Mouse (Mus musculus) heart, postnatal 25 days (tissue): Measurements from ENCODE around the gene Nceh1. TPM values are rescaled to one million over a fixed set of nuclear protein-coding genes. Genes with fewer than 3 reads are reported as not detected.
"Not testable (repeated sequence)": the region's sequence is repeated elsewhere in the genome, so short reads cannot be mapped to it uniquely, and the experiment has no call there.

Experiments used
- DNase-seq: peaks from one replicate; pipeline ENCODE4 v3.0.0; 2022; ENCODE audit warnings: low spot score
- intact Hi-C: fragments of 180-260 bp; cut with DNase I; formaldehyde crosslinking; loops from one replicate; pipeline ENCODE4 v1.15.1; 2025
- total RNA-seq, 2 experiments: library from RNA; stranded (reverse); gene quantifications; 2 replicates each; pipeline ENCODE4 v1.2.3; 2021

Nceh1 gene
- total RNA-seq, 2 experiments from 2014 or later, result 172 to 189 TPM

GRCm38 (mm10) chr3:27270160-27270962, 87.6 kb downstream of the Nceh1 start:
- DNase-seq, result peak; percentile 53
- intact Hi-C loops, result no loop called here

- intact Hi-C loops, result no loop called here
- DNase-seq, result no peak
These were observed 90.4 kb downstream of the Nceh1 start for GRCm38 (mm10) chr3:27272926-27273745.

- DNase-seq, intact Hi-C loops: not testable (repeated sequence)
These were observed 96.6 kb downstream of the Nceh1 start for GRCm38 (mm10) chr3:27279286-27279925.

- peak; percentile 47 for DNase-seq
- intact Hi-C loops, result no loop called here
These were observed 97.5 kb downstream of the Nceh1 start for GRCm38 (mm10) chr3:27280280-27280749.

GRCm38 (mm10) chr3:27283071-27283713, 100.4 kb downstream of the Nceh1 start:
- no peak for DNase-seq
- intact Hi-C loops, result no loop called here

- no peak for DNase-seq
- intact Hi-C loops, result no loop called here
These were observed 101.0 kb downstream of the Nceh1 start for GRCm38 (mm10) chr3:27283796-27284195.

GRCm38 (mm10) chr3:27284227-27284626, 101.5 kb downstream of the Nceh1 start:
- DNase-seq, result no peak
- intact Hi-C loops, result no loop called here

GRCm38 (mm10) chr3:27285072-27285471, 102.3 kb downstream of the Nceh1 start:
- intact Hi-C loops, result loop anchor here (5.0 kb wide), 1 partner anchor 37 kb away; no protein-coding TSS in a partner anchor
- DNase-seq, result no peak

- intact Hi-C loops, result loop anchor here (5.0 kb wide), 1 partner anchor 34 kb away; no protein-coding TSS in a partner anchor
- no peak for DNase-seq
These were observed 105.5 kb downstream of the Nceh1 start for GRCm38 (mm10) chr3:27288301-27288700.

GRCm38 (mm10) chr3:27288909-27289308, 106.1 kb downstream of the Nceh1 start:
- DNase-seq, result peak; percentile 16
- intact Hi-C loops, result loop anchor here (5.0 kb wide), 1 partner anchor 33 kb away; no protein-coding TSS in a partner anchor

- no peak for DNase-seq
- intact Hi-C loops, result no loop called here
These were observed 107.5 kb downstream of the Nceh1 start for GRCm38 (mm10) chr3:27290285-27290684.

- intact Hi-C loops, DNase-seq: not testable (repeated sequence)
These were observed 108.2 kb downstream of the Nceh1 start for GRCm38 (mm10) chr3:27290945-27291344.

- intact Hi-C loops, DNase-seq: not testable (repeated sequence)
These were observed 108.6 kb downstream of the Nceh1 start for GRCm38 (mm10) chr3:27291411-27291810.

- DNase-seq, result no peak
- intact Hi-C loops, result no loop called here
These were observed 111.0 kb downstream of the Nceh1 start for GRCm38 (mm10) chr3:27293645-27294385.

GRCm38 (mm10) chr3:27300451-27300850, 117.7 kb downstream of the Nceh1 start:
- DNase-seq, result no peak
- intact Hi-C loops, result no loop called here

- no peak for DNase-seq
- intact Hi-C loops, result no loop called here
These were observed 119.7 kb downstream of the Nceh1 start for GRCm38 (mm10) chr3:27302339-27303022.

- intact Hi-C loops, result no loop called here
These were observed 124.0 kb downstream of the Nceh1 start for GRCm38 (mm10) chr3:27306815-27307214.

GRCm38 (mm10) chr3:27310973-27311372, 128.2 kb downstream of the Nceh1 start:
- intact Hi-C loops, result no loop called here
- DNase-seq, result peak; percentile 9

More at GRCm38 (mm10) chr3:27306815-27307214, 124.0 kb downstream of the Nceh1 start:
- DNase-seq, result no peak
